Mouse (Mus musculus): ENCODE measurements around the gene Vav1.

GRCm38 (mm10) chr17:57231321-57231771 lies 47.6 kb upstream of the Vav1 start:
- no peak for TF ChIP-seq CTCF (IDR thresholded peaks at IDR 0.05; ENCODE audit: extremely low read depth, insufficient read depth, insufficient read length, insufficient replicate concordance)
- TF ChIP-seq POLR2A (IDR thresholded peaks at IDR 0.05; ENCODE audit: low read depth, low read length) = no peak
